Mouse (Mus musculus): Measurements from ENCODE around the gene H60b. TPM values are rescaled to one million over a fixed set of nuclear protein-coding genes. Genes with fewer than 3 reads are reported as not detected.
"Not testable (repeated sequence)": the region's sequence is repeated elsewhere in the genome, so short reads cannot be mapped to it uniquely, and the experiment has no call there.

H60b gene
- polyA plus RNA-seq, 1 experiment, result not detected

GRCm38 (mm10) chr10:22172431-22173334 lies 14.3 kb downstream of the H60b start:
- not testable (repeated sequence) for H3K36me3 ChIP-seq (ENCODE audit: control insufficient read depth, insufficient read depth, low read length); H3K4me3 ChIP-seq (ENCODE audit: extremely low read depth, insufficient read depth, insufficient read length); H3K27me3 ChIP-seq (ENCODE audit: control insufficient read depth, insufficient read depth, low read length); DNase-seq (ENCODE audit: low read depth in 1 of 2, low spot score in 2 of 2); H3K27ac ChIP-seq (ENCODE audit: insufficient read depth, low read length); H3K4me1 ChIP-seq (ENCODE audit: control insufficient read depth, insufficient read depth, insufficient read length)
- 51% methylated on average over 5 of the region's 5 CpGs for WGBS

- H3K27me3 ChIP-seq (ENCODE audit: control insufficient read depth, insufficient read depth, low read length); DNase-seq (ENCODE audit: low read depth in 1 of 2, low spot score in 2 of 2); H3K27ac ChIP-seq (ENCODE audit: insufficient read depth, low read length); H3K4me1 ChIP-seq (ENCODE audit: control insufficient read depth, insufficient read depth, insufficient read length); H3K36me3 ChIP-seq (ENCODE audit: control insufficient read depth, insufficient read depth, low read length); H3K4me3 ChIP-seq (ENCODE audit: extremely low read depth, insufficient read depth, insufficient read length): not testable (repeated sequence)
- WGBS, result 13% methylated on average over 13 of the region's 17 CpGs
Measured at GRCm38 (mm10) chr10:22173335-22174189, 15.2 kb downstream of the H60b start.

GRCm38 (mm10) chr10:22174190-22174487 lies 15.8 kb downstream of the H60b start:
- H3K27ac ChIP-seq (ENCODE audit: insufficient read depth, low read length); H3K4me1 ChIP-seq (ENCODE audit: control insufficient read depth, insufficient read depth, insufficient read length); H3K27me3 ChIP-seq (ENCODE audit: control insufficient read depth, insufficient read depth, low read length); DNase-seq (ENCODE audit: low read depth in 1 of 2, low spot score in 2 of 2); H3K4me3 ChIP-seq (ENCODE audit: extremely low read depth, insufficient read depth, insufficient read length); H3K36me3 ChIP-seq (ENCODE audit: control insufficient read depth, insufficient read depth, low read length): not testable (repeated sequence)
- WGBS, result 43% methylated on average over 2 of the region's 2 CpGs

GRCm38 (mm10) chr10:22176515-22176914 lies 18.1 kb downstream of the H60b start:
- DNase-seq (ENCODE audit: low read depth in 1 of 2, low spot score in 2 of 2); H3K27ac ChIP-seq (ENCODE audit: insufficient read depth, low read length); H3K36me3 ChIP-seq (ENCODE audit: control insufficient read depth, insufficient read depth, low read length); H3K27me3 ChIP-seq (ENCODE audit: control insufficient read depth, insufficient read depth, low read length); H3K4me3 ChIP-seq (ENCODE audit: extremely low read depth, insufficient read depth, insufficient read length); H3K4me1 ChIP-seq (ENCODE audit: control insufficient read depth, insufficient read depth, insufficient read length): not testable (repeated sequence)
- WGBS, result 86% methylated on average over 2 of the region's 2 CpGs

- not testable (repeated sequence) for H3K4me1 ChIP-seq (ENCODE audit: control insufficient read depth, insufficient read depth, insufficient read length); H3K27me3 ChIP-seq (ENCODE audit: control insufficient read depth, insufficient read depth, low read length); DNase-seq (ENCODE audit: low read depth in 1 of 2, low spot score in 2 of 2); H3K27ac ChIP-seq (ENCODE audit: insufficient read depth, low read length); H3K4me3 ChIP-seq (ENCODE audit: extremely low read depth, insufficient read depth, insufficient read length); H3K36me3 ChIP-seq (ENCODE audit: control insufficient read depth, insufficient read depth, low read length)
- 29% methylated on average over 9 of the region's 10 CpGs for WGBS
Measured at GRCm38 (mm10) chr10:22191035-22191434, 32.6 kb downstream of the H60b start.

- not testable (repeated sequence) for H3K27me3 ChIP-seq (ENCODE audit: control insufficient read depth, insufficient read depth, low read length); H3K27ac ChIP-seq (ENCODE audit: insufficient read depth, low read length); H3K4me3 ChIP-seq (ENCODE audit: extremely low read depth, insufficient read depth, insufficient read length); H3K4me1 ChIP-seq (ENCODE audit: control insufficient read depth, insufficient read depth, insufficient read length); DNase-seq (ENCODE audit: low read depth in 1 of 2, low spot score in 2 of 2); H3K36me3 ChIP-seq (ENCODE audit: control insufficient read depth, insufficient read depth, low read length)
- 100% methylated on average over 1 of the region's 3 CpGs for WGBS
Measured at GRCm38 (mm10) chr10:22201352-22201751, 43.0 kb downstream of the H60b start.

- H3K27ac ChIP-seq (ENCODE audit: insufficient read depth, low read length); H3K4me1 ChIP-seq (ENCODE audit: control insufficient read depth, insufficient read depth, insufficient read length); DNase-seq (ENCODE audit: low read depth in 1 of 2, low spot score in 2 of 2); H3K36me3 ChIP-seq (ENCODE audit: control insufficient read depth, insufficient read depth, low read length); H3K27me3 ChIP-seq (ENCODE audit: control insufficient read depth, insufficient read depth, low read length); H3K4me3 ChIP-seq (ENCODE audit: extremely low read depth, insufficient read depth, insufficient read length): not testable (repeated sequence)
- WGBS, result no CpG with 5 or more reads among the region's 2 CpGs
Measured at GRCm38 (mm10) chr10:22202784-22203583, 44.6 kb downstream of the H60b start.

GRCm38 (mm10) chr10:22206443-22206842 lies 48.1 kb downstream of the H60b start:
- DNase-seq (ENCODE audit: low read depth in 1 of 2, low spot score in 2 of 2); H3K27me3 ChIP-seq (ENCODE audit: control insufficient read depth, insufficient read depth, low read length); H3K4me1 ChIP-seq (ENCODE audit: control insufficient read depth, insufficient read depth, insufficient read length); H3K36me3 ChIP-seq (ENCODE audit: control insufficient read depth, insufficient read depth, low read length); H3K27ac ChIP-seq (ENCODE audit: insufficient read depth, low read length); H3K4me3 ChIP-seq (ENCODE audit: extremely low read depth, insufficient read depth, insufficient read length): not testable (repeated sequence)
- WGBS, result 86% methylated on average over 1 of the region's 1 CpGs

GRCm38 (mm10) chr10:22212012-22212696 lies 53.8 kb downstream of the H60b start:
- not testable (repeated sequence) for H3K27me3 ChIP-seq (ENCODE audit: control insufficient read depth, insufficient read depth, low read length); H3K4me1 ChIP-seq (ENCODE audit: control insufficient read depth, insufficient read depth, insufficient read length); H3K4me3 ChIP-seq (ENCODE audit: extremely low read depth, insufficient read depth, insufficient read length); H3K27ac ChIP-seq (ENCODE audit: insufficient read depth, low read length); H3K36me3 ChIP-seq (ENCODE audit: control insufficient read depth, insufficient read depth, low read length)
- DNase-seq (ENCODE audit: low read depth in 1 of 2, low spot score in 2 of 2), result peak in 1 of 2 experiments; percentile 26
- 5% methylated on average over 8 of the region's 11 CpGs for WGBS

Measured in spleen, adult 2 months (tissue).